Mouse (Mus musculus) gastrocnemius, postnatal 4 days (tissue): Measurements from ENCODE around the gene Myh11. TPM values are rescaled to one million over a fixed set of nuclear protein-coding genes. Genes with fewer than 3 reads are reported as not detected.
"Not testable (repeated sequence)": the region's sequence is repeated elsewhere in the genome, so short reads cannot be mapped to it uniquely, and the experiment has no call there.

Experiments used
- DNase-seq, 2 experiments: peaks; one replicate each; pipeline ENCODE4 v3.0.0; 2021 to 2022; ENCODE audit warnings: low spot score in 2 of 2, mixed read lengths in 2 of 2
- microRNA-seq: library from miRNA; unstranded; fragments of <30 nt; microRNA quantifications from one replicate; pipeline ENCODE4 v1.2.0, GENCODE M21; 2021
- total RNA-seq, 2 experiments: library from RNA; stranded (reverse); gene quantifications; 2 replicates each; pipeline ENCODE4 v1.2.3; 2021

Gene Myh11
- total RNA-seq, 2 experiments from 2014 or later = 20.9 to 30.4 TPM

DNA sequence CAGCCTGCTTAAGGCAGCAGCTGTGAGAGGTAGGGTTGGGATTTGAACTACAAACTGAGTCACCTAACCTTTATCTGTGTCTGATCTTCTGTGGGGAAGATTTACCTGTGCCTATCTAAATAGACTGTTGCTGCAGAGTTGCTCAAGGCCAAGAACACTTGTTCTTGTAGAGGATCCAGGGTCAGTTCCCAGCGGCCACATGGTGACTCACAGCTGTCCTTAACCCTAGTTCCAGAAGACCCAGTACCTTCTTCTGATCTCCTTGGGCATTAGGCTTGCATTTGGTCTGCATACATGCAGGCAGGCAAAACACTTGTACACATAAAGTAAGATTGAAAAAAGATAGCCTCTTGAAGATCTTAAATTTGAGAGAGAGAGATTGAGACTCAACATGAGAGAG, 121.5 kb downstream of the Myh11 start:
- no peak for DNase-seq

DNA sequence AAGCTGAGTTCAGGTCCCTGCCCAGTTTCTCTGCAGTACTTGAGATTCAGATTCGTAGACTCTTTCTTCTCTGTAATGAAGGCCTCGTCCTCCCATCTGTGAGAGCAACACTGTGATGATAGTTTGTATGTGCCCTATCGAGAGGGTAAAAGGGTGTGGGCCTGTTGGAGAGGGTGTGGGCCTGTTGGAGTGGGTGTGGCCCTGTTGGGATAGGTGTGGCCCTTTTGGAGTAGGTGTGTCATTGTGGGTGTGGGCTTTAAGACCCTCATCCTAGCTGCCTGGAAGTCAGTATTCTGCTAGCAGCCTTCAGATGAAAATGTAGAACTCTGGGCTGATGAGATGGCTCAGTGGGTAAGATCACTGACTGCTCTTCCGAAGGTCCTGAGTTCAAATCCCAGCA, 124.7 kb downstream of the Myh11 start:
- no peak for DNase-seq

DNA sequence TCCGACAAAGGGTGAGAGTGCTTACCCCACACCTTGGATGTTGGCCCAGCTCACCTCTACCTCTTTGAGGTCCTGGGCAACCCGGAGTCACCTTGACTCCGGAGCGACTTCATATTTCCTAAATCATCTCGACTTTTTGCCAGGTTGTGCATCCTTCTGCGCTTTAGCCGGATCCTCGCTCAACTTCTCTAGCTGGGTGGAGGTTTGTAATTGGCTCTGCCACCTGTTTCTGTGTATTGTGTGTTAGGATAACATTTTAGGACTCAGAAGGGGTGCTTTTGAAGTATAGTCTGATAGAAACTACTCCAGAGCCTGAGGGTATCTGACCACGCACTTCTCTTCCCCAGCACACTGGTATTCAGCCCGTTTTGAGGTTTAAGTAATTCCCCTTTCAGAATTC, 127.4 kb downstream of the Myh11 start:
- DNase-seq = no peak

DNA sequence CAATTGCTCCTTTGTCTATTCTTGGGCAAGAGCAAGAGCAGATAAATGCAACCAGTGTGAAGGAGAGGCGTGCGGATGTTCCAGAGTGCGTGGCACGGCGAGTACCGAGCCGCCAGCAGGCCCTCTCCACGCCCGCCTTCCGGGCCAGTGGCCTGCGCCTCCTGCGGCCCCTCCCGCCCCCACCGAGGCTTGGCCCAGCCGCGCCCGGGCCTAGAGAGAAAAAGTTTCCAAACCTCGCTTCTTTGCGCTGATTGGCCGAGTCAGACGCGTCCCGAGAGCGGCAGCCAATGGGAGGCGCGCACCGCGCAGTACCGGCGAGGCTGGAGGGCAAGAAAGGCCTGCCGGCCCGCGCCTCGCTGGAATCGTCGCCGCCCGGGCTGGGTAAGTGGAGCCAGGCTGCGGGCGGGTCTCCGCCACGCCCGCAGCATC, 128.2 kb downstream of the Myh11 start, which contains the start of the genes Nde1 and Marf1:
TSS of gene Nde1 (plus strand) at position 288 of the 429 bp plus-strand sequence.
TSS of gene Marf1 (minus strand) at position 364 of the 429 bp plus-strand sequence.
- peak; percentile 82 to 93 for DNase-seq

DNA sequence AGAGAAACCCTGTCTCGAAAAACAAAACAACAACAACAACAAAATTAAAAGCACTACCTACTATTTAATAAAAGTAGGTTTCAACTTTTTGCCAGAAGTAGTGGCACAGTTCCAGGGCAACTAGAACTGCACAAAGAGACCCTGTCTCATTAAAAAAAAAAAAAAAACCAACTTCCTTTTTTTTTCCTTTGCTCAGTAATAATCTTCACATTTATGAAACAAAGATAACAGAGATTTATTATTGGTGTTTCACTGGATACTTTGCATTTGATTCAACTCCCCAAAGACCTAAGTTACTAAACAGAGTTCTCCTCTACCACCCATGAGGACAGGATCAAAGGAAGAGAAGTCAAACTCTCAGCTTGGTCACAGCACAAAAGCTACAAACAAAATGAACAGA, 130.2 kb downstream of the Myh11 start:
- no peak for DNase-seq

DNA sequence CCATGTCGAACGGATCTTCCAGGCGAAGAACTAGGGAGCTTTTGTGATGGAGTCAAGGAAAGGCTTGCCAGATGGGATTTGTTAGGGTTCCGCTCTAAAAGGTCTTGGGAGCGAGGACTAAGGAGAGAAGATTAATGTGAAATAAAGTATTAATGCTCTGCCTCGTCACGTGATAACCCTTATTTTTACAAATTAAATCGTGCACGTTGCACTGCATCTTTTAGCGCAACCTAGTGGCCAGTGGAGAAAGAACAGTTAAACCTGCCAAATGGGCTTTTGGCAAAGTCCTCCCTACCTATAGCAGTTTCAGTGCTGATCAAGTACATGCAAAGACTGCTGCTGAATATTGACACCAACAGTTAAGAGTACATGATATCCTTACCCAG, 131.4 kb downstream of the Myh11 start:
- peak; percentile 38 to 68 for DNase-seq

DNA sequence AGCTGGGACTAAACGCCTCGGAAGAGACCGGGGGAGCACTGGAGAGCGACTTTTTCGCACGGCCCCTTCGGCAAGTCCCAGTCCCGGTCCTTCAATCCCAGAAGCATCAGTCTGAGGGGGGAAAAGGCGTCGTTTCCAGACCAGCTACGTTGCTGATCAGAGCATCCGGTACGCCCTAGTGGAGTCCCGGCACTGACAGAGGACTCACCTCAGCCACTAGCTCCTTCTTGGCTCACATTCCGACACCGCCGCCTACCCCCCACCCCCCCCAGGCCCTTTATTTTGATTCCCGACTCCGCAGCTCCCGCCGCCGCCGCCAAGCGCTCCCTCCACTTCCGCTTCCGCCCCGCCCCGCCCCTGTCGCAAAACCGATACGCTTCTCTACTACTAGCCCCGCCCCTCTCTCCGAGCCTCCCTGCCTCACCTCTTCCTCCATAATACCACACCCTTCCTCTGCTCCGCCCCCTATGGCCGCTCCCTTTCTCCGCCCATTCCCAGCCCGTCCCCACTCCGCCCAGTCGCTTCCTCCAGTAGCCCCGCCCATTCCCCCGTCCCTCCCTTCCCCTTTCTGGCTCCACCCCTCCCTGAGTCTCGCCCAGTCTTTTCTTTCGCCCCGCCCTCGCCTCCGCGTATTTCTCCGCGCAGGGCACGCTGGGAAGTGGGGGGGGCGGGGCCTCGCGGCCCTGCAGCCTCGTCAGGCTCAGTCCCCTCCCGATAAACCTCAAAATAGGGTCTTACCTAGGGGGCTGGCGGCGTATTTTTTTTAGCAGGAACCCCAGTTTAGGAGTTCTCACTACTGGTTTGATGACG, 132.0 kb downstream of the Myh11 start:
- DNase-seq = peak; percentile 98 to 99

DNA sequence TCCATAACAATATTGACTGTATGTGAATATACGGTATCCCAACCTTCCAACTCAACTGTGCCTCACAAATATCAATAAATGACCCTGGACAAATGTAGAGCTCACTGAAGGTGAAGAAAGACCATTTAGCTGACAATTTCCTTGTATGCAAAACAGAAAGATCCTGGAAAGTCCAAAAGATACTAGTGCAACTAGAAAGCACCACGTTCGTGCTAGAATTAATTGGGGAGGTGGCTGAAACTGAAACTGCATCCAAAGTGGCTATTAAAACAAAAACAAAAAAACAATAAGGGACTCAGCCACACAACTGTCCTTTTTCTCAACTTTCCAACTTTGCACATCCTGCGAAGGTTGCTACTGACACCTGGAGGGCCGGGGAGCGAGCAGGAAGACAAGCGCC, 132.6 kb downstream of the Myh11 start:
- DNase-seq = no peak

DNA sequence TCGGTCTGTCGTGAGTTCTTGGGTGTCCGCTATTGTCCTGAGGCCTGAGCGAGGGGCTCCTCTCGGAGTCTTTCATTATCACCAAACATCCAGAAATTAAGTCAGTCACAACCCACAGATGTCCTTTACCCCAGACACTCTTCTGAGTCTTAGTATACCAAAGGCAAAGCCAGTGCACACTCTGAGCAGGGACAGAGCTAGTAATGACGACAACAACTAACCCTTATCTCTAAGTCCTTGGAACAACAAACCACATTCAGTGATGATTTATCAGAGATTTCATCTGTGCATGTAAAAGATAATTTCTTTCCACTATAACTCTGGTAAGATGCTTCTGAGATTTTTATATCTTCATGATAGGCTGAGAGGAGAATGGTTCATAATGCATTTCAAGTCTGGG, 134.9 kb downstream of the Myh11 start:
- DNase-seq = no peak

DNA sequence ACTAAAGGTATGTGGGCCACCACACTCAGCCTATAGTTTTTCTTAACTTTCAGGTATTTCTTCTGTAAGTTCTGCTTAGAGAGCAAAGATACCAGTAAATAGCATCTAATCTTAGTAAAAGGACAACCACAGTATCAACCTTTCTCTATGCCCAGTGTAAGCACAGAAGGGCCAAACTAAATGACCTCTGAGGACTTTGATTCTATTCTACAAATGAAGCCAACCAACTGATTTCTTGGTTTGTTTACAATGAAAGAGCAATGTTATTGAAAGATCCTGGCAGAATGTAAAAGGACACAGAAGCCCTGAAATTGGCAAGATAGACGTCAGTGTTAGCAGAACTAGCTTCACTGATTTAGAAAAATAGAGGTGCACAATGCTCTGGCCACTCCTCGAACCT, 135.5 kb downstream of the Myh11 start:
- DNase-seq = not testable (repeated sequence)

DNA sequence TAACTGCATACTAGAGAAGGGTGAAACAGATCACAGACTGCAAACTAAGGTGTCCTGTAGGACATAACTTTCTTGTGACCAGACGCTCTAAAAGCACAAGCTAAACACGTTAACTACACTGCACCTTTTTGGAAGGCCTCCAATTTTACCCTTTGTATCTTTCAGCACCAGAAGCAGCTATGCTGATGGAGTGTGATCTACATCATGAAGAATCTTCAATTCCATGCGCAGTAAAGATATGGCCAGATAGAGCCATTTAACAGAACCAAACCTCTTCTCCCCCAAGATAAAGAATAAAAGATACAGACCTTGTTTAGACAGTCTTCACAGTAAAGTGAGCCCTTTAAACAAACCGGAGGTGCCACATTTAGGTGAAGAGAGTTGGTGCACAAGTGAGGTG, 139.5 kb downstream of the Myh11 start:
- DNase-seq = no peak

DNA sequence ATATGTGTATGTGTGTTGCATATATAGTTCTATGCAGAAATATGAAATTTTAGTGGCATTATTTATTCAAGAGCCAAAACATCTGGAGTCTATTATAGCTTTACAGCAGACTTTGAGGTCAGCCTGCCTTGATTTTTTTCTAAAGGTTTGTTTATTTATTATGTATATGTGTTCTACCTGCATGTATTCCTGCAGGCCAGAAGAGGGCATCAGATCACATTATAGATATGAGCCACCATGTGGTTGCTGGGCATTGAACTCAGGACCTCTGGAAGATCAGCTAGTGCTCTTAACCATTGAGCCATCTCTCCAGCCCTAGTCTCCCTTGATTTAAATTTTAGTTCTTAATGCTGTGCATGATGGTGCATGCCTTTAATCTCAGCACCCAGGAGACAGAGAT, 143.5 kb downstream of the Myh11 start:
- DNase-seq = no peak

Small RNA genes within 50 kb of the gene (microRNA-seq; reads per million reads assigned to microRNA genes)
- gene Mir484 = 455 reads per million, percentile 65 among the genes with 10 or more reads in this experiment

Other genes with a start within 250 kb of the Myh11 start
- 10 to 100 TPM; 39.2 to 40.0 TPM for gene Nde1, start 128.1 kb downstream of the Myh11 start, total RNA-seq
- gene Marf1, start 128.0 kb downstream of the Myh11 start, total RNA-seq = 10 to 100 TPM; 29.4 to 32.0 TPM
- 10 to 100 TPM; 59.5 to 60.6 TPM for gene Fopnl, start 26.0 kb upstream of the Myh11 start, total RNA-seq
- gene Abcc1, start 70.2 kb upstream of the Myh11 start, total RNA-seq = 10 to 100 TPM; 25.9 to 29.4 TPM